Mouse (Mus musculus) heart, embryonic 13.5 days (tissue): ENCODE measurements around the gene Irf5. TPM values are rescaled to one million over a fixed set of nuclear protein-coding genes. Genes with fewer than 3 reads are reported as not detected.

Experiments
- ATAC-seq: fragments of 200-750 bp; cut with Nextera tagmentation; 2 replicates; pipeline ENCODE4 v1.8.0; 2017; ENCODE audit warnings: moderate TSS enrichment; ENCODE audit not compliant: insufficient number of reproducible peaks, low FRiP score, low TSS enrichment; ENCODE audit errors: extremely low read depth
- H3K27ac ChIP-seq: fragments of 300-500 bp; sonication (generic); replicated peaks from 2 replicates; pipeline ENCODE4 v1.5.1; 2015; ENCODE audit warnings: moderate library complexity, mild to moderate bottlenecking, inconsistent platforms
- H3K27me3 ChIP-seq: fragments of 300-500 bp; sonication (generic); replicated peaks from 2 replicates; pipeline ENCODE4 v1.6.1; 2015; ENCODE audit warnings: mild to moderate bottlenecking, inconsistent platforms
- H3K36me3 ChIP-seq: fragments of 300-500 bp; sonication (generic); 2 replicates; pipeline ENCODE4 v1.6.1; 2015; ENCODE audit warnings: mild to moderate bottlenecking, inconsistent platforms
- H3K4me1 ChIP-seq: fragments of 300-500 bp; sonication (generic); 2 replicates; pipeline ENCODE4 v1.6.1; 2015; ENCODE audit warnings: inconsistent platforms
- H3K4me2 ChIP-seq: fragments of 300-500 bp; sonication (generic); 2 replicates; pipeline ENCODE4 v1.6.1; 2015; ENCODE audit warnings: inconsistent platforms, mild to moderate bottlenecking, moderate library complexity
- H3K4me3 ChIP-seq: fragments of 300-500 bp; sonication (generic); 2 replicates; pipeline ENCODE4 v1.5.1; 2015; ENCODE audit warnings: moderate library complexity, mild to moderate bottlenecking, inconsistent platforms
- H3K9ac ChIP-seq: fragments of 300-500 bp; sonication (generic); 2 replicates; pipeline ENCODE4 v1.6.1; 2015; ENCODE audit warnings: inconsistent platforms, mild to moderate bottlenecking, moderate library complexity
- H3K9me3 ChIP-seq: fragments of 300-500 bp; sonication (generic); 2 replicates; pipeline ENCODE4 v1.6.1; 2016; ENCODE audit warnings: inconsistent platforms
- WGBS: fragments of 180-500 bp; shearing (Covaris S2); methylation state at CpG from one replicate; pipeline ENCODE4 v1.1.7; 2015; ENCODE audit warnings: mixed read lengths; 5-methylcytosine and 5-hydroxymethylcytosine counted together
- polyA plus RNA-seq: library from polyadenylated mRNA; unstranded; fragments of >200 nt; fragmentation: Nextera tagmentation; extraction: Ambion mirVana; gene quantifications from 2 replicates; pipeline ENCODE4 v1.2.1, GENCODE M21; 2015

The Irf5 gene
- polyA plus RNA-seq, 1 experiment from 2014 or later = 7.4 TPM

DNA sequence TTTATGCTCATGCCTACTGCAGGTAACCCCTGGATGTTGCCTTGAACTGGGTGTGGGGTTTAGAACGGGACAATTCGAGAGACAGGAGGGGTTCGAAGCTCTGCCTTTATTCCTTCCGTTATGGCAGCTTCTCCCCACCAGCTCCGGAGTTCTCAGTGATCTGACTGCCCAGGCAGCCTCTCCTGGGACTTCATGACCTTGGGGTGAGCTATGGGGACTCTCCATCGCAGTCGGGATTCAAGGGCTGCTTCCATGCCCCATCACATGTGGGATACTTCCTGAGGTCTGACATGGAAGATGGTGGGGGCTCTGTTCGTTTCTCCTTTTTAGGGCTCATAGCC, 1.7 kb downstream of the Irf5 start:
- H3K9me3 ChIP-seq = no peaks in the 10 kb centered on the region
- 11% methylated on average over 8 of the region's 8 CpGs for WGBS
- H3K4me1 ChIP-seq = peaks cover 59% of the 10 kb centered on the region
- H3K9ac ChIP-seq = peak overlapping the region; percentile 85
- peak overlapping the region; percentile 24; the same call in 1 of the 2 replicates for H3K27ac ChIP-seq
- ATAC-seq = no peak
- H3K27me3 ChIP-seq = peaks cover 36% of the 10 kb centered on the region
- H3K4me2 ChIP-seq = peak overlapping the region; percentile 98
- H3K36me3 ChIP-seq = no peaks in the 10 kb centered on the region
- H3K4me3 ChIP-seq = peak overlapping the region; percentile 71

DNA sequence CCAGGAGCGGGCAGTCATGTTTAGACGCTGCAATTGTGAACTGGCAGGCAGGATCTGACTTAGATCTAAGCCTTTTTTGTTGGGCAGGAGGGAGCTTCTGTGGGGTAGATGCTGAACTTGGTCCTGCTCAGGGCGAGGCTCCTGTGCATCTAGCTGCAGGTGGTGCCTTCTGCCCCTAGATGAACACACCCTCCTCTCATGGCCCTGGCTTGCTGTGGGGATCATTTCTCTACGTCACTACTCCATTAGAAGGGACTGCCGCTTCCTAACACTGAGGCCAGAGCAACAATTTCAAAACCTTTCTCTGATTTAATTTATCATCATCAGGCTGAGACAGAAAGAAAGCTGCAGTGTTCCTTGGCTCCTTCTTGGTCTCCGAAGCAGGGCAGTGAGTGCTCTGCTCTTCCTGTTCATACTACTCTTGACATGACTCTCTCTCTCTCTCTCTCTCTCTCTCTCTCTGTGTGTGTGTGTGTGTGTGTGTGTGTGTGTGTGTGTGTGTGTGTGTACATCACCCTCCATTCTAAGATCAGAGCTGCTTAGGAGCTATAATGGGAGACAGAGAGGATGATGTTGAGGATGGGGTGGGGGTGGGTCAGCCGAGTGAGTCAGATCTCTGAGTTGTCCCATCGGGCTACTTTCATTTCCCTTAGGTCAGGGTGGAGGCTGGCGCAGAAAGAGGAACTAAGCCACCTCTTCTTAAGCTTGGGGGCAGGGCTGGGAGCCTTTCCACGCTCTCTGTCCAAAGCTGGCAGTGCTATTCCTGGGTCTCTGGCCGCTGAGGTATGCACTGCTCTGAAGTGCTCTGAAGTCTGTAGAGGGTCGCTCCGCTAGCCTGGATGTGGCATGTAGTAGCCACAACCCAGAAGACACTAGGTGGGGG, 2.4 kb downstream of the Irf5 start:
- peak; percentile 53; the same call in 1 of the 2 replicates for ATAC-seq
- H3K4me3 ChIP-seq = peak overlapping the region; percentile 71
- H3K9ac ChIP-seq = peak overlapping the region; percentile 44
- no peaks in the 10 kb centered on the region for H3K9me3 ChIP-seq
- no peaks in the 10 kb centered on the region for H3K36me3 ChIP-seq
- H3K4me1 ChIP-seq = peaks cover 53% of the 10 kb centered on the region
- H3K27ac ChIP-seq = peak overlapping the region; percentile 54
- peak overlapping the region; percentile 98 for H3K4me2 ChIP-seq
- WGBS = 16% methylated on average over 13 of the region's 13 CpGs
- H3K27me3 ChIP-seq = peaks cover 36% of the 10 kb centered on the region

DNA sequence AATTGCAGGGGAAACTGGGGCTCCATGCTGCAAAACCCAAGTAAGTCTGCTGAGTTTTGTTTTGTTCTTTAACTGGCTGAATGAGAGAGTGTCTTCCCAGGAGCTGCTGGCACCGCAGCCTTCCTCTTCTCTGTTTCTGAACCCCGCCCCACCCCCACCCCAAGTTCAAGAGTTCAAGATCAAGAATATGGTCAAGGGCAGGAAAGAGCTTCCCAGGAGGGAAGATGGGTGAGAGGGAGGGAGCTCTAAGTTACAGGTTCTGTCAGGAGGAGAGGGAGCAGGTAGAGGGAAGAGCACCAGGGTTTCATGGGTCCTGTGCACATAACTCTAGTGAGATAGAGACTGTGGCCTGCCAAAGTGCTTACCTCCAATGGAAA, 3.0 kb downstream of the Irf5 start:
- peak overlapping the region; percentile 71 for H3K4me3 ChIP-seq
- 13% methylated on average over 2 of the region's 2 CpGs for WGBS
- H3K36me3 ChIP-seq = no peaks in the 10 kb centered on the region

DNA sequence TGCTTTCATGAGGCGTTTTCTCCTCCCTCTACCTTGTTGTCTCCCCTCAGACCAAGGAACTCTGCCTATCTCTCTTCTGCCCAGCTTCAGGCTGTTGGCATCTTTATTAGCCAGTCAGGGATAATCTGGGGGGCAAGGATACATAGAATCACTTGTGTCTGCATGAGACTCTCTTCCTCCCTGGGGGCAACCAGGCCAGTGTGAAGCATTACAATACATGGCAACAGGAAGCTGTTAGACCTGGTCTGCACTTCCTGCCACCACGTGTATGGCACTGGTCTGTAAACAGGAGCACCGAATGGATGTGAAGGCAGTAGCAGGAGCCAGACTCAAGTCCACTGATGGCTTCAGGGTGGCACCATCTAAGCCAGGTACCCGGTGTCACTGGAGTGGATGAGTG, 3.6 kb downstream of the Irf5 start:
- no peaks in the 10 kb centered on the region for H3K9me3 ChIP-seq
- H3K36me3 ChIP-seq = no peaks in the 10 kb centered on the region
- no peak overlapping the region for H3K27ac ChIP-seq
- H3K27me3 ChIP-seq = peaks cover 36% of the 10 kb centered on the region
- H3K4me3 ChIP-seq = no peak overlapping the region
- WGBS = 57% methylated on average over 4 of the region's 4 CpGs
- peak overlapping the region; percentile 98; the same call in 1 of the 2 replicates for H3K4me2 ChIP-seq
- no peak overlapping the region for H3K9ac ChIP-seq
- no peak for ATAC-seq
- H3K4me1 ChIP-seq = peaks cover 46% of the 10 kb centered on the region

More for the DNA sequence above, 3.0 kb downstream of the Irf5 start:
- H3K9me3 ChIP-seq = no peaks in the 10 kb centered on the region
- ATAC-seq = no peak
- peak overlapping the region; percentile 98 for H3K4me2 ChIP-seq
- peaks cover 47% of the 10 kb centered on the region for H3K4me1 ChIP-seq
- H3K9ac ChIP-seq = peak overlapping the region; percentile 41
- peak overlapping the region; percentile 54 for H3K27ac ChIP-seq
- H3K27me3 ChIP-seq = peaks cover 36% of the 10 kb centered on the region

DNA sequence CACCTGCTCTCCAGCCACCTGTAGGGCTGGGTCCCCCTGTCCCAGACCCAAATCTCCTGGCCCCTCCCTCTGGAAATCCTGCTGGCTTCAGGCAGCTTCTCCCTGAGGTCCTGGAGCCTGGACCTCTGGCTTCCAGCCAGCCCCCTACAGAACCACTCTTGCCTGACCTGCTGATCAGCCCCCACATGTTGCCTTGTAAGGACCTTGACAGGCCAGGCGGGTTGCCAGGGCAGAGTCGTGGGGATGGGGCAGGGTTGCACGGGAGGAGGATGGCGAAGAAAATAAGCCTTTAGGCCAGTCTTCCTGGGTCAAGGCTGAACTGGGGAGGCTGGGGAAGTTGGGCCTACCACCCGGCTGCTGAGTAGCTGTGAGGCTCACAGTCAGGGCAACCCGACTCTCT, 8.9 kb downstream of the Irf5 start:
- ATAC-seq = no peak
- Histone ChIP-seq H3K9ac (no peak overlapping the region), H3K27ac (0 out of 2 replicates have a peak overlapping the region, but pooled peaks have one; percentile 1), H3K4me1 (peaks cover 13% of the 10 kb centered on the region), H3K9me3 (no peaks in the 10 kb centered on the region), H3K4me3 (no peak overlapping the region), H3K4me2 (no peak overlapping the region), H3K27me3 (no peaks in the 10 kb centered on the region; the same call in 1 of the 2 replicates), H3K36me3 (peaks cover 22% of the 10 kb centered on the region)
- WGBS = 38% methylated on average over 6 of the region's 6 CpGs

- H3K4me3 ChIP-seq = no peak overlapping the region
- no peaks in the 10 kb centered on the region for H3K27me3 ChIP-seq
- no peak overlapping the region for H3K9ac ChIP-seq
- peaks cover 35% of the 10 kb centered on the region for H3K36me3 ChIP-seq
- no peak overlapping the region for H3K27ac ChIP-seq
- no peak overlapping the region for H3K4me2 ChIP-seq
- H3K9me3 ChIP-seq = no peaks in the 10 kb centered on the region
- ATAC-seq = no peak
- peaks cover 12% of the 10 kb centered on the region for H3K4me1 ChIP-seq
- WGBS = 63% methylated on average over 4 of the region's 4 CpGs
These were observed 10.3 kb downstream of the Irf5 start for GRCm38 (mm10) chr6:29536651-29537193.

DNA sequence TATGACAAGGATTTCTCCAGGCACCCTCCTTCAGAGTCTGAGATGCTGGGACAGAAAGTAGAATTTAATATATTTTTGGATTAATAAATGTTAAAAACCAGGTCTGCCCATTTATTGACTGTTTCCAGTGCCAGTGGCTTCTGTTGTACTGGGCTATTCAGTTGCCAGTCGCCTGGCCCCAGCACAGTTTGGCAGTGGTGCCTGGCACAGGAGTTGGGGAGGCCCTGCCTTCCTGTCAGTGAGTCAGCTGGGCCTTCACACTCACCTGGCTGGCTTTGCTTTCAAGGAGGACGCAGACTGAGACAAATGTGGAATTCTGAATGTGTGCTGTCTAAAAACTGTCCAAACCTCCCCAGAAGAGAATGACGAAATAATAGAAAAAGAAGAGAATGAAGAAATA, 10.8 kb downstream of the Irf5 start:
- ATAC-seq = no peak
- Histone ChIP-seq H3K9me3 (no peaks in the 10 kb centered on the region), H3K4me1 (peaks cover 12% of the 10 kb centered on the region), H3K4me2 (no peak overlapping the region), H3K27ac (no peak overlapping the region), H3K36me3 (peaks cover 40% of the 10 kb centered on the region), H3K27me3 (no peaks in the 10 kb centered on the region), H3K4me3 (no peak overlapping the region), H3K9ac (no peak overlapping the region)
- 75% methylated on average over 3 of the region's 3 CpGs for WGBS

GRCm38 (mm10) chr6:29539502-29539901, 13.1 kb downstream of the Irf5 start:
- Histone ChIP-seq H3K4me1 (peaks cover 12% of the 10 kb centered on the region), H3K4me2 (no peak overlapping the region), H3K9ac (no peak overlapping the region), H3K36me3 (peaks cover 61% of the 10 kb centered on the region), H3K9me3 (no peaks in the 10 kb centered on the region), H3K4me3 (no peak overlapping the region), H3K27me3 (no peaks in the 10 kb centered on the region), H3K27ac (no peak overlapping the region)
- WGBS = 77% methylated on average over 8 of the region's 8 CpGs
- ATAC-seq = no peak

GRCm38 (mm10) chr6:29540223-29540622, 13.8 kb downstream of the Irf5 start:
- no peak overlapping the region for H3K27ac ChIP-seq
- H3K27me3 ChIP-seq = no peaks in the 10 kb centered on the region
- no peak overlapping the region for H3K9ac ChIP-seq
- H3K4me2 ChIP-seq = no peak overlapping the region
- peaks cover 4% of the 10 kb centered on the region; the same call in 1 of the 2 replicates for H3K9me3 ChIP-seq
- 80% methylated on average over 6 of the region's 6 CpGs for WGBS
- peaks cover 8% of the 10 kb centered on the region for H3K4me1 ChIP-seq
- peaks cover 68% of the 10 kb centered on the region for H3K36me3 ChIP-seq
- ATAC-seq = no peak
- H3K4me3 ChIP-seq = no peak overlapping the region

DNA sequence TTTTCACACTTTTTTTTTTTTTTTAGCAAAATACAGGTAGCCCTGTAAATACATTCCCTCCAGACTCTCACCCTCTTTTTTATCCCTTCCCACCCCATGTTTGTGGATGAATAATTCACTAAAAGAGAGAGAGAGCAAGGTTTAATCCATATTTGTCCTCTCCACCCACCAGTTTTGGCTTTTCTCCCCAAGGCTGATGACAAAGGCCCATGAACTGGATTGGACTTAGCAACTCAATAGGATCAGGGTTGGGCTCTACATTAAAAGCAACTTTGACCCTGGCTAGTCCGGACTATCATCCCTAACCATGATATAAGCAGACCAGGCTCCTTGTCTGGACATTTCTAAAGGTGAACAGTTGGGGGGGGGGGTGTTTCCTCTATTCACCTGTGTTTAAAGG, 14.5 kb downstream of the Irf5 start:
- H3K9ac ChIP-seq = no peak overlapping the region
- no peak for ATAC-seq

GRCm38 (mm10) chr6:29545611-29546010, 19.2 kb downstream of the Irf5 start:
- peaks cover 93% of the 10 kb centered on the region for H3K36me3 ChIP-seq
- H3K27ac ChIP-seq = no peak overlapping the region
- no peak overlapping the region for H3K9ac ChIP-seq
- no peak overlapping the region for H3K4me2 ChIP-seq
- H3K4me3 ChIP-seq = no peak overlapping the region
- H3K9me3 ChIP-seq = peaks cover 5% of the 10 kb centered on the region; the same call in 1 of the 2 replicates
- WGBS = 91% methylated on average over 2 of the region's 2 CpGs
- no peak for ATAC-seq
- H3K4me1 ChIP-seq = no peaks in the 10 kb centered on the region
- no peaks in the 10 kb centered on the region for H3K27me3 ChIP-seq

More for the DNA sequence above, 14.5 kb downstream of the Irf5 start:
- Histone ChIP-seq H3K27ac (no peak overlapping the region), H3K4me1 (0 out of 2 replicates have a peak, but pooled peaks cover 3% of the 10 kb centered on the region), H3K36me3 (peaks cover 76% of the 10 kb centered on the region), H3K4me3 (no peak overlapping the region), H3K27me3 (no peaks in the 10 kb centered on the region), H3K4me2 (no peak overlapping the region), H3K9me3 (peaks cover 5% of the 10 kb centered on the region; the same call in 1 of the 2 replicates)
- WGBS = 93% methylated on average over 1 of the region's 1 CpGs
